Mouse (Mus musculus): ENCODE measurements around the gene Cttn.

- no peak for TF ChIP-seq CTCF (IDR thresholded peaks at IDR 0.05; ENCODE audit: control insufficient read depth, insufficient read depth, insufficient read length)
- no peak for TF ChIP-seq MYOG (IDR thresholded peaks at IDR 0.05; ENCODE audit: control insufficient read depth, extremely low read depth, insufficient read length)
- no peak for TF ChIP-seq USF1 (IDR thresholded peaks at IDR 0.05; ENCODE audit: low read depth)
- TF ChIP-seq MAX (IDR thresholded peaks at IDR 0.05) = no peak
- TF ChIP-seq MYOD1 (IDR thresholded peaks at IDR 0.05; ENCODE audit: control insufficient read depth, insufficient read length, low read depth) = no peak
- TF ChIP-seq FOSL1 (IDR thresholded peaks at IDR 0.05; ENCODE audit: insufficient read depth, low read length, poor library complexity, severe bottlenecking) = no peak
Measured at GRCm38 (mm10) chr7:144461246-144461902, 9.4 kb downstream of the Cttn start.

All from C2C12 (cell line).